Mouse (Mus musculus): ENCODE measurements around the gene Zfp362.
A peak's percentile ranks its signal among the peaks of the same experiment; 100 is the strongest.

The Zfp362 gene

GRCm38 (mm10) chr4:128806043-128806826 is at the start of gene Zfp362:
Zfp362 (minus strand) TSS chr4:128806045.
- DNase-seq (ENCODE audit: low spot score): peak; percentile 43

GRCm38 (mm10) chr4:128855613-128856040 is 49.8 kb upstream of the Zfp362 start:
- peak; percentile 96 for DNase-seq (ENCODE audit: low spot score)

DNA sequence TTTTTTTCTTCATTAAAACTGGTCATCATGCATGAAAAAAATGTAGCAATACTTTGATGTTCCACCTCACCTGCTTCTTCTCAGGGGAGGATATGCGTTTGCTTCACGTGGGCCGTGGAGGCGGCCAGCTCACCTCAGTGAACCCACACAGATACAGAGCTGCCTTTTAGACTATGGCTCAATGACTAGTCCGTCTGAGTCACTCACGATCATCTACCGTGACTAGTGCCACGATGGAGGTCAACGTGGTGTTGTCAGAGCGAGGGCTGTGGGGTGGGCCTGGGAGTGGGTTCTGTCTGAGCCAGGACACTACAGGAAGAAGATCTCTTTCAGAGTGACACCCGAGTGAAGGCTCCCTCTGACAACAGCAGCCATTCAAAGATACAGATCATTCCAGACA is 47.3 kb upstream of the Zfp362 start:
- DNase-seq (ENCODE audit: low spot score): no peak

GRCm38 (mm10) chr4:128852266-128852887 is 46.5 kb upstream of the Zfp362 start:
- no peak for DNase-seq (ENCODE audit: low spot score)

DNA sequence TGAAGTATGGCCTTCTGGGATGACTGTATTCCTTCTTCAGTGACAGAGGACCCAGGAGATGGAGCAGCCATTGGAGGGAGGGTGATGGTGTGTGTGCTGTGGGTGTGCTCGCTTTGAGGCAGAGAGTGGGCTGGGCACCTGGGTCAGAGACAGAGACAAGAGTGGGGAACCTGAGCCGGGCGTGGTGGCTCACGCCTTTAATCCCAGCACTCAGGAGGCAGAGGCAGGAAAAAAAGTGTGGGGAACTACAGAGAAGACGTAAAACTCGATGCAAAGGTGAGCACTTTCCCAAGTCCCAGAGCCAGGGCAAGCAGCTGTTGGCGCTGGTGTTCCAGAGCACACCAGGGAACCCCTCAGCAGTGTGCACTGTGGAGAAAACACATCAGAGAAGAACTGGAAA is 43.8 kb upstream of the Zfp362 start:
- DNase-seq (ENCODE audit: low spot score): no peak

DNA sequence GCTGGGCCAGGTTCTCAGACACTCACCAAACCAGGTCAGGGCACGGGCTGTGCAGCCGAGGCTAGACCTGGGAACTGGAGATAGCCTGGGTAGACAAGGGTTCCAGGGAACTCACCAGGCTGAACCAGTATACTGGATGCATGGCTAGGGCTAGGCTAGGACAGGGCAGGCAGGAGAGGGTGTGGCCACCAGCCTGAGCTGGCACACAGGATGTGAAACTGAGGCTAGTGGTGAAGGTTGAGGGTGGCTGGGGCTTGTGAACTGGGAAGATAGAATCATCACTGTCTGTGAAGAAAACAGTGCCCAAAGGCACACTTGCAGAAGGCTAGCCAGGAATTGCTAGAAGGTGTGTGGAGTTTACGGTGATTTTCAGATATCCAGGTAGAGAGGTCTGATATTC is 43.1 kb upstream of the Zfp362 start:
- no peak for DNase-seq (ENCODE audit: low spot score)

- no peak for DNase-seq (ENCODE audit: low spot score)
These were observed 39.6 kb upstream of the Zfp362 start for GRCm38 (mm10) chr4:128845367-128845973.

- no peak for DNase-seq (ENCODE audit: low spot score)
These were observed 38.7 kb upstream of the Zfp362 start for GRCm38 (mm10) chr4:128844566-128844965.

DNA sequence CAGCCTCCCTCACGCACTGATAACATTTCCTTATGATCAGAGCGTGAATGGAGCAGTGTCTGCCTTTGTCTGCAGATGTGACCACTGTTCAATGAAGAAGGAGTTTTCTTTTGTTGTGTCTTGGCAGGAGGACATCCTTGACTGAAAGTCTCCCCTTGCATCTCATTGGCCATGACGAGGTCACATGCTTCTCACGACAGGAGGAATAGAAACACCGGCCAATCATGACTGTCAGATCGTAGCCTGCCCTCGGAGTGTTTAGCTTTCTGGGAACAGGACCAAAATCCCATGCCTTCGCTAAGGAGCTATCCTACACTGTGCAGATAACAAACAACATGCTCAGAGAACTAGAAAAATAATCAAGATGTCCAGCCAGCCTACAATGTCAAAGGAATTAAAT is 35.4 kb upstream of the Zfp362 start:
- no peak for DNase-seq (ENCODE audit: low spot score)

DNA sequence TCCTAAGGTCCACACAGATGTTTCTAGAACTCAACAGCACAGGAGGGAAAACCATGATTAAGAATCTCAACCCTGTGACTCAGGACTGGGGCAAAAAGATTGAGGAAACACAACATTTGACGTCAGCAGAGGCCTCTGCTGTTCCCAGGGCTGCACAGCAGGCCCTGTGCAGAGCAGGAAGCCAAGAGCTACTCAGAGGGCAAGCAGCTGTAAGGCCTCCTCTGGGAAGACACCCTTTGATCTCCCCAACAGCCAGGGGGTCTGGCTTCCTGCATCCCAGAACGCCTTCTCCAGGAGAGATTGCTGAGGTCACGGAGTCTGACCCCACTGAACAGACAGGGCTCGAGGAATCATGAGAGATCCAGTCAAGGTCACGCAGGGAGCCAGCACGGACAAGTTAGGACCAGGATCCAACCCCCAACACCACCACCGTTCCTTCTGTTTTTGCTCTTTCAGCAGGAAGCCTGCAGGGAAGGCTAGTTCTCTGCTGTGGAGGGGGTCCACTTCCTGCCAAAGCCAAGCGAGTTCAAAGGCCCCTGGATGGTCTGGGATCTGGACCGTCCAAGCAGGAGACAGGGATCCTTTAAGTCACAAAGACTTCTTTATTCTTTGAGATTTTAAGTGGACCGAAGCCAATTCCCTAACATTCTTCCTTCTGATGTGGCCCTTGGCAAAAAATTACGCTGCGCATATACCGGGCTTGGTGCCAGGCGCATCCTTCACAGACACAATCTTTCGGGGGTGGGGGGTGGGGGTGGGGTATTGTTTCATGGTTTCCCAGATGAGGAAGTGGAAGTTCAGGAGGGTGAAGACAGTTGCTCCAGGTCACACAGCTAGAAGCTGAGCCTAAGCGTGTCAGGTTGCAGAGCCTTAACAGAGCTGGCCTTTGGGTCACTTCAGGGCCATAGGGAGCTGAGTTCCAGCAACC is 34.2 kb upstream of the Zfp362 start:
- DNase-seq (ENCODE audit: low spot score): peak; percentile 25

GRCm38 (mm10) chr4:128838202-128838601 is 32.4 kb upstream of the Zfp362 start:
- peak; percentile 77 for DNase-seq (ENCODE audit: low spot score)

- DNase-seq (ENCODE audit: low spot score): no peak
These were observed 18.3 kb upstream of the Zfp362 start for GRCm38 (mm10) chr4:128824131-128824530.

DNA sequence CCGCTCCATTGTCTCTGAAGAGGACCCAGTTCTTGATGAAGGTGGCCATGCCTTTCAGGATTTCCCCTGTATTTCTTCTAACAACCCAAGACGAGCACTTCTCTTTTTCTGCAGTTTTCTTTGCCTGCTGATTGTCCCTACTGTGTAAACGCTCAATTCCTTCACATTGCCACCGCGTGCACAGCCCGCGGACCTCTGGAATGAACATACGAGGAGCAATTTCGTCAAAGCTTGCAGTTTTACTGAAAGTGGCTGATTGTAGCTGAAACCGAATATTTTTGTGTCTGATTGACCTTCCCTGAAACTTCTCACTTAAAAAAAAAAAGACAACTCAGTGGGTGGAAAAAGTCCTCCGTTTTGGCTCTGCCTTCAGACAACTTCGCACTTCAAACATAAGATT is 14.7 kb upstream of the Zfp362 start:
- no peak for DNase-seq (ENCODE audit: low spot score)

GRCm38 (mm10) chr4:128817011-128817410 is 11.2 kb upstream of the Zfp362 start:
- DNase-seq (ENCODE audit: low spot score): no peak

GRCm38 (mm10) chr4:128811382-128812056 is 5.7 kb upstream of the Zfp362 start:
- DNase-seq (ENCODE audit: low spot score): peak; percentile 81

DNA sequence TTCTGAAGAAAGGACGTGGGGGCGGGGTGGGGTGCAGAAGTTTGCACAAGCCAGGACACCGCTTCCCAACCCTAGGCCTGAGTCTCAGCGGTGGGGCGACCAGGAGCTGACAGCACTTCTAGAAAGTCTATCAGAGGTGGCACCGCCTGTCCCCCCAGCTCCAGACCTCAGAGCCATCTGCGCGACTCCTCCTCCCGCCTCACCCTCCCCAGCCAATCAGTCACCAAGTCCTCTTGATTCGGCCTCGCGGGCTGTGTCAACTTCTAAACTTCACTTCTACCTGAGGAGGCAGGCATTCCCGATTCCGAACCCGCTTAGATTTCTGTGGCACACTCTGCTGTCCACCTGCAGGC is 958 bp upstream of the Zfp362 start:
- peak; percentile 79 for DNase-seq (ENCODE audit: low spot score)

DNA sequence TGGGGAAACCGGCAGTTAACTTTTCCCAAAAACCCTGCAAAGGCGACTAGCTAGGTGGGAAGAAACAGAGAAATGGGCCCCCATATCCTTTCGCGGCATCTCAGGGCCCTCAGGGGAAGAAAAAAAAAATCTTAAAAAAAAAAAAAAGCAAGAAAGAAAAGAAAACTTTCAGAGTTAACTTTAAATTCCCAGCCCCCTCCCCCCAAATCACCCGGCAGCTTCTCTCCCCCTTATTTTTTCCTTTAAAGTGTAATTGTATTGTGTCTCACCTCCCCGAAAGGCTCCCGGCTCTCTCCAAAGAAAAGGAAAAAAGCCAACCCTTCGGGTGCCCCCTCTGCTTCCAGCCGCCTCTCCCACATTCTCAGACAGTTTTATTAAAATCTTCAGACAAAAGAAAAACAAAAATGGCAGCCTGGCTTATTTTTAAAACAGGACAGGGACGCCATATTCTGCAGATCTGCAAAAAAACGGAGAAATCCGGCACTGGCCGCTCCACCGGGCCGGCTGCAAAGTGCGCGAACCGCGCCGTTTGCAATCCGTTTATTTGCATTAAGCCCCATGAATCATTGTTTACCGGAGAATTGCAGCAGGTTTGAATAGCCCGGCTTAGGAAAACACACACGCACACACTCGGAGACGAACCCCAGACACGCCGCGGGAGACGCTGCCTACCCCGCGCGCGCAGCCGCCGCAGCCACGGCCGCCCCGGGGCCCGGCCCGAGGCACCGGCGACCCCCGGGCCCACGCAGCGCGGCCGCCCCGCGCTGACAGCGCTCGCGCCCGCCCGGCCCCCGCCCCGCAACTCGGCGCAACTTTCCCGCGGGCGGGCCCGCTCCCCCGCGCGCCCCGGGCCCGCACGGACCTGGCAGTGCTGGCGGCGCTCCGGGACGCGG is 449 bp downstream of the Zfp362 start:
- DNase-seq (ENCODE audit: low spot score): peak; percentile 52

DNA sequence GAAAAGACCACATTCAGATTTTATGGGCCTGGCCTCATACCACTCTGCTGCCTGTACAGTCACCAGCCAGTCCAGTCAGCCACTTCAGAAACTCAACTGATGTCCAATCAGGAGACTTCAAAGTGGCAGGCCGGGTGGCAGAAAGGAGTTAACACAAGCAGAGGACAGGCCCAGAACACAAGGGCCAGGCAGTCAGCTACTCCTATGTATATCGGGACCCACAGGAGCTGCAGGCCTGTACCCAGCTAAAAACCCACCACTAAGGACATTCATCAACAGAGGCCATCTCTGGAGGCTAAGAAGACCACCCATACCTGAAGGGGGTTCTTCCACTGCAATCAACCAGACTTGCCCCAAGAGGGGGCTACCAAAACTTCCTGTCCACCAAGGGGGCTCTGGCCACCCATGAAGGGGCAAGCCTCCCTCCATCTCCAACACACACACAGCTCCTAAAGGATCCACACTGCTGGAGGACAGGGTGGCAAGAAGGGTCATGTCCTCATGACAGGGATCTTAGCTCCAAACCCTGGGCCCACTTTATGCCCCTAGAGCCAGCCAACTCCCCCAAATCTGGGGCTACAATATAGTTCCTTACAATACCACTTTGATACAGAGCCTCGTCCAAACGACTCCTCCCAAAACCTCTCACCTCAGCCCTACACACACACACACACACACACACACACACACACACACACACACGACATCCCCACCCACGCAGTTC is 1.3 kb downstream of the Zfp362 start:
- no peak for DNase-seq (ENCODE audit: low spot score)

DNA sequence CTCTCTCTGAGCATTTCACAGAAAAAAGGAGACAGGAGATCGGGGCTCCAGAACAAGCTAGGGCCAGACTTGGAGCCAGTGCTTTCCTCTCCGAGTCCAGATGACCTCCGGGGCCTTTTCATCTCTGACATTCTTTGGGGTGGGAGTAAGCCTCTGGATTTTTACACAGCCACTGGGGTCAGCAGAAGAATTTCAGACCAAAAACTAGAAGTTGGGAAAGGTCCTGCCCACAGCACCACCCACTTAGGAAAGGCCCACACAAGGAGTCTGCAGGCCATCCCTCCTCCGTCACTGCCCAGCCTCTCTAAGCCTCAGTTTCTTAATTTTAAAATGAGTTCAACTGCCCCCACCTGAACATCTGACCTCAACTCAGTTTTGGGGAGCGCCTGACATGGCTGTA is 2.3 kb downstream of the Zfp362 start:
- DNase-seq (ENCODE audit: low spot score): no peak

Data from urinary bladder, postnatal 14 days (tissue).